Mouse (Mus musculus): ENCODE measurements at regions not wholly inside any gene's neighbourhood (a gene's known extent, or its start where the extent isn't known, plus 50 kb on each side); places are given as distances from the start of the nearest gene placed in this dataset.

DNA sequence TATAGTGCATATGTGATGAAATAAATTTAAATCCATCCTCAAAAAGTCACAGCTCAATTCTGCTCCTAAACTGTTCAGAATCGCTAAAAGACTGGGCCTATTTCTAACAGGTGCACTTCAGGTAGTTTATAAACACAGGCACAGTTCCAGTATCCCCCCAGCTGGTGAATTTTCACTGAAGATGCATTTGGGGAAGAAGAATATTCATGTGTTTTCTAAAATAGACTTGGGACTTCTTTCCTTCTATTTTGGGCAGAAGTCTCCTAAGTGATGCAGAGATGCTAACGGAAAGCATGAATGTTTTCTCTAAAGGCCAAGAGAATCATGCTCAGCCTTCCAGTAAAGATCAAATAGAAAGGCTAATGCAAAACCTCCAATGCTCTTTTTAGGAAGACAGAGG lies 660.9 kb upstream of the Dpp10 start:
- H3K27me3 ChIP-seq (ENCODE audit: control insufficient read depth, insufficient read depth, low read depth, low read length): no peaks in the 10 kb centered on the region
- no peak for ATAC-seq (ENCODE audit: low read depth)
- H3K4me1 ChIP-seq (ENCODE audit: control insufficient read depth, low read depth, low read length): no peaks in the 10 kb centered on the region
- H3K9me3 ChIP-seq (replicated peaks; ENCODE audit: control insufficient read depth, low read length): no peaks in the 10 kb centered on the region
- no peaks in the 10 kb centered on the region for H3K36me3 ChIP-seq (ENCODE audit: control insufficient read depth, insufficient read depth)
- WGBS (ENCODE audit: insufficient replicate concordance): 57% methylated on average over 2 of the region's 2 CpGs
- no peak overlapping the region for H3K4me3 ChIP-seq (ENCODE audit: low read depth, low read length)
- H3K9ac ChIP-seq (ENCODE audit: low read depth, low read length): no peak overlapping the region
- H3K4me2 ChIP-seq (ENCODE audit: low read depth, low read length): no peak overlapping the region
- no peak overlapping the region for H3K27ac ChIP-seq (ENCODE audit: low read length)

DNA sequence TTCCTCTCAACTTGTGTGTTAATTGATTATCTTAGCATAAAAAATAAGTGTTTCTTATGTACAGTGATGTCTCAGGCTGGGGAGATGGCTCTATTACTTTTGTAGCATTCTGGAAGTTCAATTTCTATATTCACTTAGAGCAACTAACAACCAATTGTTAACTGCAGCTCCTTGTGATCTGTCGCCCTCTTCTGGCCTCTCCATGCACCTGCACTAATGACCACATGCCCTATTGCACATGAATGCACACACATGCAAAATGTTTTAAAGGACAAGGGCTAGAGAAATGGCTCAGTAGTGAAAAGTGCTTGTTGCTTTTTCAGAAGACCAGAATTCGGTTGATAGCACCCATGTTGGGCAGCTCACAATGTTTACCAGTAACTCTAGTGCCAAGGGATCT lies 629.1 kb upstream of the Dpp10 start:
- H3K27me3 ChIP-seq (ENCODE audit: control insufficient read depth, insufficient read depth, low read depth, low read length): no peaks in the 10 kb centered on the region
- H3K9me3 ChIP-seq (replicated peaks; ENCODE audit: control insufficient read depth, low read length): no peaks in the 10 kb centered on the region
- no peaks in the 10 kb centered on the region for H3K4me1 ChIP-seq (ENCODE audit: control insufficient read depth, low read depth, low read length)
- H3K4me2 ChIP-seq (ENCODE audit: low read depth, low read length): no peak overlapping the region
- no peak for ATAC-seq (ENCODE audit: low read depth)
- no peak overlapping the region for H3K4me3 ChIP-seq (ENCODE audit: low read depth, low read length)
- H3K36me3 ChIP-seq (ENCODE audit: control insufficient read depth, insufficient read depth): no peaks in the 10 kb centered on the region
- 23% methylated on average over 2 of the region's 2 CpGs for WGBS (ENCODE audit: insufficient replicate concordance)
- no peak overlapping the region for H3K9ac ChIP-seq (ENCODE audit: low read depth, low read length)
- H3K27ac ChIP-seq (ENCODE audit: low read length): no peak overlapping the region

DNA sequence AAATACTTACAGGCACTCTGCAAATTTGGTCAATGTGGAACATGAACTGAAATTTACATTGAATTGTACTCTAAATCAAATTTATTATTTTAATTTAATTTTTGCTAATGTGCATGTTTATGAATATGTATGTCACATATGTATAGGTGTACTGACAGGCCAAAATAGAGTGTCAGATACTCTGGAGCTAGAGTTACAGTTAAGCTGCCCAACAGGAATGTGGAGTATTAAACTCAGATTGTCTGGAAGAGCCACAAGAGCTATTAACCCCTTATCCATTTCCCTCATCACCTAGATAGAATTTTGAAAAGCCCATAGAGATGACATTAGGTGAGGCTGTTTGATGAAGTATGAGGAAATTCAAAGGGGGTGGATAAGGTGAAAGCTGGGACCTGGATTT lies 607.5 kb upstream of the Dpp10 start:
- no peak overlapping the region for H3K27ac ChIP-seq (ENCODE audit: low read length)
- H3K9ac ChIP-seq (ENCODE audit: low read depth, low read length): no peak overlapping the region
- no peaks in the 10 kb centered on the region for H3K4me1 ChIP-seq (ENCODE audit: control insufficient read depth, low read depth, low read length)
- ATAC-seq (ENCODE audit: low read depth): no peak
- no peak overlapping the region for H3K4me2 ChIP-seq (ENCODE audit: low read depth, low read length)
- no peaks in the 10 kb centered on the region for H3K27me3 ChIP-seq (ENCODE audit: control insufficient read depth, insufficient read depth, low read depth, low read length)
- H3K36me3 ChIP-seq (ENCODE audit: control insufficient read depth, insufficient read depth): no peaks in the 10 kb centered on the region
- no peak overlapping the region for H3K4me3 ChIP-seq (ENCODE audit: low read depth, low read length)
- no peaks in the 10 kb centered on the region for H3K9me3 ChIP-seq (replicated peaks; ENCODE audit: control insufficient read depth, low read length)

DNA sequence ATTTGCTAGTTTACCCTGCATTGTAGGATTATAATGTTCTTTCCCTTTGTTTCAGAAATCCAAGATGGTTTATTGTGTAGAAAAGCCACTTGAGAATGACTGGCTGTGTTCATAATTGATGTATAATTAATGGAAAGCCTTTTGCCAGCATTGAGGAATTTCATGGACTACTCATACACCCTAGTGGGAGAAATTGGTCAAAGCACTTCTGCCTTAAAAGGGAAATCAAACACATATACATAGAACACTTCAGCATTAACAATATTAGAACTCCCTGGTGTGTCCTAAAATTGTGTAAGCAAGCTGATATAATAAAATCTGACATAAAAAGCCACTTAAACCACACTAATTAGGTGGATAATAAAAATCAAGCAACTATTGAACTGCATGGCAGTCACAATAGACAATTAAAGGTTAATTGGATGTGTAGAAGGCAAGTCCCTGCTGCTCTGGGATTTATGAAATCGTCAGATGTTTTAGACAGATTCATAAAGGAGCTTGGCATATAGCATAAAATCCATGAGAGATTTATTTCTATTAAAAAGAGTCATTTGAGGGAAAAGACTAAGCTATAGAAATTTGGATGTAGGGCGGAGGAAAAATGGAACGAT lies 607.0 kb upstream of the Dpp10 start:
- WGBS (ENCODE audit: insufficient replicate concordance): 62% methylated on average over 3 of the region's 3 CpGs
- no peaks in the 10 kb centered on the region for H3K27me3 ChIP-seq (ENCODE audit: control insufficient read depth, insufficient read depth, low read depth, low read length)
- no peak overlapping the region for H3K9ac ChIP-seq (ENCODE audit: low read depth, low read length)
- ATAC-seq (ENCODE audit: low read depth): no peak
- no peak overlapping the region for H3K4me3 ChIP-seq (ENCODE audit: low read depth, low read length)
- H3K9me3 ChIP-seq (replicated peaks; ENCODE audit: control insufficient read depth, low read length): no peaks in the 10 kb centered on the region
- H3K36me3 ChIP-seq (ENCODE audit: control insufficient read depth, insufficient read depth): no peaks in the 10 kb centered on the region
- H3K27ac ChIP-seq (ENCODE audit: low read length): no peak overlapping the region
- no peak overlapping the region for H3K4me2 ChIP-seq (ENCODE audit: low read depth, low read length)
- H3K4me1 ChIP-seq (ENCODE audit: control insufficient read depth, low read depth, low read length): no peaks in the 10 kb centered on the region

DNA sequence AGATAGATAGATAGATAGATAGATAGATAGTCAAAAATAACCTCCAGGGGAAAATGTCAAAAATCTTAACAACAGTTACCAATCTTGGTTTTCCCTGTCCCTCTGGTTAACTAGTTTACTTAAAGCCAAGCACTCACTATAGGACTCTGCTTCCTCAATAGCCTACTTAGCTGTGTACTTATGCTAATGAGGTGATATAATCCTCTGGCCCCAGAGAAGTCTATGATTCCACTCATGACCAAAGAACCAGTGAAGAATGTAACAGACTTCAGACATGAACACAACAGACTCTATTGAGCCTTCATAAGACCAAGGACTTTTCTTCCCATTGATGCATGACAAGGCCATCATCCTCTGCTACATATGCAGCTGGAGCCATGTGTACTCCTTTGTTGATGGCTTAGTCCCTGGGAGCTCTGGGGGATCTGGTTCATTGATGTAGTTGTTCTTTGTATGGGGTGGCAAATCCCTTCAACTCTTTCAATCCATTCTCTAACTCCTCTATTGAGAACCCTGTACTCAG lies 589.9 kb upstream of the Dpp10 start:
- H3K4me3 ChIP-seq (ENCODE audit: low read depth, low read length): no peak overlapping the region
- no peaks in the 10 kb centered on the region for H3K27me3 ChIP-seq (ENCODE audit: control insufficient read depth, insufficient read depth, low read depth, low read length)
- H3K9ac ChIP-seq (ENCODE audit: low read depth, low read length): no peak overlapping the region
- H3K9me3 ChIP-seq (replicated peaks; ENCODE audit: control insufficient read depth, low read length): no peaks in the 10 kb centered on the region
- H3K4me2 ChIP-seq (ENCODE audit: low read depth, low read length): no peak overlapping the region
- no peak overlapping the region for H3K27ac ChIP-seq (ENCODE audit: low read length)
- no peaks in the 10 kb centered on the region for H3K36me3 ChIP-seq (ENCODE audit: control insufficient read depth, insufficient read depth)
- no peak for ATAC-seq (ENCODE audit: low read depth)
- no peaks in the 10 kb centered on the region for H3K4me1 ChIP-seq (ENCODE audit: control insufficient read depth, low read depth, low read length)

DNA sequence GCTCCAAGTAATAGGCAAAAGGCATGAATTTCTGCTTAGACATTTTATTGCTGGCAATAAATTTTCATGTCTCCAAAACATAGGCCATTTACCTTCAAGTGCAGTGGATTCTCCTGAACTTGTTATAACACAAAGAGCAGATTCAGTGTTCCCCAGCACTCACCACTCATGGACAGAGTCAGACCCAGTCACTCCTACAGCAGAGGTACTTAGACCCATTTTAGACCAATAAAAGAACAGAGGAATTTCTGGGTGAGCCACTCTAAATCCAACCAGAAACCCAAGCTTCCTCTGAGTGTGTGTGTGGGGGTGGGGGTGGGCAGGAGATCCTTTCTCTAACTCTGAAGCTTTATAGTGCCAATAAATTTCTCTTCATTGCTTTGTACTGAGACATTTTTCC lies 584.7 kb upstream of the Dpp10 start:
- no peaks in the 10 kb centered on the region for H3K4me1 ChIP-seq (ENCODE audit: control insufficient read depth, low read depth, low read length)
- no peak overlapping the region for H3K4me2 ChIP-seq (ENCODE audit: low read depth, low read length)

DNA sequence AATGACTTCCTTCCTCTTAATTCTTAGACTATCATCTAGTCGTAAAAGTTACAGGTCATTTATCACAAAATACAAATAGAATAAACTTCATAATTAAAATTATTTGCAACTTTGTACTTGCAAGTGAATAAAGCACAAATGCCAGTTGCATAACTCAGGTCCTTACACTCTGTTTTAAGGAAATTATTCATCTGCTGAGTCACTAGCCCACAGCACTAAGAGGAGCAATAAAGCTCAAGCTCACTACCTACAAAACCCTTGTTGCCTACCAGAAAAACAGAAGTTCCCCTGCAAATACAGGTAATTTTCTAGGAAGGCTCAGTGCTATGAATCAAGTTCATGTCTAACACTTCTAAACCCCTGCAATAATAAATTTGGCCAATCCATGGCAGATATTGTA lies 539.3 kb upstream of the Dpp10 start:
- H3K36me3 ChIP-seq (ENCODE audit: control insufficient read depth, insufficient read depth): no peaks in the 10 kb centered on the region
- H3K9me3 ChIP-seq (replicated peaks; ENCODE audit: control insufficient read depth, low read length): no peaks in the 10 kb centered on the region
- no peaks in the 10 kb centered on the region for H3K4me1 ChIP-seq (ENCODE audit: control insufficient read depth, low read depth, low read length)
- no peak overlapping the region for H3K9ac ChIP-seq (ENCODE audit: low read depth, low read length)
- H3K27me3 ChIP-seq (ENCODE audit: control insufficient read depth, insufficient read depth, low read depth, low read length): no peaks in the 10 kb centered on the region
- ATAC-seq (ENCODE audit: low read depth): no peak
- 70% methylated on average over 1 of the region's 1 CpGs for WGBS (ENCODE audit: insufficient replicate concordance)
- no peak overlapping the region for H3K4me3 ChIP-seq (ENCODE audit: low read depth, low read length)
- no peak overlapping the region for H3K4me2 ChIP-seq (ENCODE audit: low read depth, low read length)
- no peak overlapping the region for H3K27ac ChIP-seq (ENCODE audit: low read length)

More for the DNA sequence above, 584.7 kb upstream of the Dpp10 start:
- H3K9ac ChIP-seq (ENCODE audit: low read depth, low read length): no peak overlapping the region
- H3K27me3 ChIP-seq (ENCODE audit: control insufficient read depth, insufficient read depth, low read depth, low read length): no peaks in the 10 kb centered on the region
- H3K36me3 ChIP-seq (ENCODE audit: control insufficient read depth, insufficient read depth): no peaks in the 10 kb centered on the region
- ATAC-seq (ENCODE audit: low read depth): no peak
- H3K4me3 ChIP-seq (ENCODE audit: low read depth, low read length): no peak overlapping the region
- no peak overlapping the region for H3K27ac ChIP-seq (ENCODE audit: low read length)
- H3K9me3 ChIP-seq (replicated peaks; ENCODE audit: control insufficient read depth, low read length): no peaks in the 10 kb centered on the region

Measured in liver, embryonic 16.5 days (tissue).